Mouse (Mus musculus) R1 (cell line): Measurements from ENCODE around the gene Ppp1r9a.

Source experiments
- DNase-seq: peaks from one replicate; pipeline ENCODE4 v3.0.0-alpha.2; 2018; ENCODE audit warnings: low read depth, low spot score

Ppp1r9a gene

DNA sequence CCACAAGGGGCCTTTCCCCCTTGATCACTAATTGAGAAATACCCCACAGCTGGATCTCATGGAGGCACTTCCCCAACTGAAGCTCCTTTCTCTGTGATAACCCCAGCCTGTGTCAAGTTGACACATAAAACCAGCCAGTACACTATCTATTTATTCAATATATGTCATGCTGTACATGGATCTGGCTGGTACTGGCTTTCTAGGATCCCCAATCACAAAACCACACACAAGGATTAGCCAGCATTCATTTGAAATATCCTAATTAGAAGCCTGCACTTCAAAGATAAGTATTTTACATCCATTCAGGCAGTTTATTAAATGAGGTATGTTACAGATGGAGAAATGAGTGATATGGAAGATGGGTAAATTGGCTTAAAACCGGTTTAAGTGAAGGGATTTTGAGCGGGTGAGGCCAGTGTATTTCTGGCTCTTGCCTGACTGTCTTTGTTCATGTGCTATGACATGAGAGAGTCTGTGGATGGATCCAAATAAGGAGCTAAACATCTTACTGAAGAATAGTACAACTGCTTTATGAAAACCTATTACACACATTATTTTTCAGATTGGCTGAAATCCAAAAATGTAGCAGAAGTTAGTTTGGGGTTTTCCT is 135.5 kb downstream of the Ppp1r9a start:
- no peak for DNase-seq

DNA sequence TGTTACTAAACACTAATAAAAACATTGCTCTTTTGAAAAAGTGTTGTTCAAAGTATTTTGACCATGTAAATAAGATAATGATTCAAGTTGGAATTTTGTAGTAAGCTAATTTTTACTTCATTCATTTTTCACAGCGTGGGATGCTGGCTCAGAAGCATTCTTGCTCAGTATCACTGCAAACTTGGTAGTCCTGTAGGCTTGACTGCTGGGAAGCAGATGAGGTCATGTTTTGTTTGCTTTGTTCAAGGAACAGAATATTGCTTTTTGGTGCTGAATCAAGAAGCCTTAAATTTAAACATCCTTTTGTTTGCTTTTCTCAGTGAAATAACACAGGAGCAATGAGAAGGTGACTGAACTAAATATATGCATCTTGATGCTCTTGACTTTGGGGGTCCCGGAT is 136.6 kb downstream of the Ppp1r9a start:
- DNase-seq = no peak

DNA sequence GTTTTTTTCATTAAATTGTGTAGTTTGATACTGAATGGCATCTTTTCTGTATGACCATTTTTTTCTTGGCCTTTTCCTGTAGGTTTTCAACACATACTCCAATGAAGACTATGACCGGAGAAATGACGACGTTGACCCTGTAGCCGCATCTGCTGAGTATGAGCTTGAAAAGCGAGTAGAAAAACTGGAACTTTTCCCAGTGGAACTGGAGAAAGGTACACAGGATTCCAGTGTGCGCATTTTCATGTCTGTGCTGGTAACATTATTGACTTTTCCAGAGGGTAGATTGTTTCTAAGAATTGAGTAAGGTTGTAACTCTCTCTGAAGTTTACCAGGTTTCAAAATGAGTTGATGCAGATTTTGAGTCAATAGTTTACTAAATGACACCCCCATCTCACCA is 143.1 kb downstream of the Ppp1r9a start:
- DNase-seq = no peak

DNA sequence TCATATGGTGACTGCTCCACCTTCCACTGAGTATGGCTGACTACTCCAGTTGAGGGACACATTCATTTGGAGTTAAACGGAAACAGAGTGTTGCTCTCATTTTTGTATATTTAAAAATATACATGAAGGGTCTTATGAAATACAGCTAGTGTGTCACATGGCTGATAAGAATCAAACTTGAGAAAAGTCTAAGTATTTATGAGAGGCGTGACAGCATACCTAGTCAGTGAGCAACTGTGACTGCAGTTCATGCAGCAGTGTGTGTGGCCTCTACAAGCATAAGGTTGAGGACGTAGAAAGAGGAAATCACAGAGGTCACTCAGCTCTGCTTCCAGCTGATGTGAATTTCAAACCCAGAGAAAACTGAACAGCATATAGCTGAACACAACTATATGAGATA is 145.3 kb downstream of the Ppp1r9a start:
- no peak for DNase-seq

DNA sequence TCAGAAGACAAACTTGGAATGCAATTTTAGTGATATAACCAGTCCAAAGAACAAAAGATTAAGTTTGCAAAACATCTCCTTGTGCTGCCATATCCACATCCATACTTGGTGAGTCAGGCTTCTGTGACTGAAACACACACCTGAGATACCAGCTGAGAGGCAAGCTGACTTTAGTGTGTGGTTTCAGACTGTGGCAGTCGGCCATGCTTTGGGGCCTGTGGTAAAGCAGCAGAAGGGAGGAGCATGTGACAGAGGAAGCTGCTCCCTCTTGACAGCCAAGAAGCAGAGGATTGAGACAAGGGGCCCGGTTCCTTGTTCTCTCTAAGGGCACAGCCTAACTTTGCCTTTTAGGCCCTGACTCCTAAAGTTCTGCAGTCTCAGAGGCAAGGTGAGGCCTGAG is 149.6 kb downstream of the Ppp1r9a start:
- peak; percentile 67 for DNase-seq

DNA sequence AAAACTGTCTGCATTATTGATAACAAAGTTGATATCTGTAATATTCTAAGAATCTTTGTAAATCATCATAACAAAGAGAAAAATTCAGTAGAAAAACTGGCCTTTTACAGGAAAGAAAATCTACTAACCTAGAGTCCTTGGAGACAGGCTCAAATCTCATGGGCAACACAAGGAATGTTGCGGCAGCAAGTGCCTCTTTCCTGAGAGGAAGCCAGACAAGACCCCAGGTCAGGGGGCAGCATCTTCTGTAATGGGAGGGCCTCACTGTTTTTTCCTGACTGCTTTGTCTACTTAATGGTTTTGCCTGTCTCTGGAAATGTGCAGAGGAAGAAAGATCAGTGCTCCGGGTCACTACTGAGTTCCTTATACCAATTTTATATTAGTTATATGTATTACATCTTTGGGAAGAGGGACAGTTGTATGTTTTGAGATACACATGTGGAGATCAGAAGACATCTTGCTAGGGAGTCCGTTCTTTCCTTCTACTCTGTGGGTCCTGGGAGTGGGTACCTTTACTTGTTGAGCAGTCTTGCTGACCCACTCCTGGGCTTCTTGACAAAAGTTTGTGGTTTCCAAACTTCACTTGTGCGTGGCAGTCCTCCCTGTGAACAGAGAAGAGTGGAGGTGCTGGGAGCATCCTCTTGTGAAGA is 151.9 kb downstream of the Ppp1r9a start:
- DNase-seq = no peak

DNA sequence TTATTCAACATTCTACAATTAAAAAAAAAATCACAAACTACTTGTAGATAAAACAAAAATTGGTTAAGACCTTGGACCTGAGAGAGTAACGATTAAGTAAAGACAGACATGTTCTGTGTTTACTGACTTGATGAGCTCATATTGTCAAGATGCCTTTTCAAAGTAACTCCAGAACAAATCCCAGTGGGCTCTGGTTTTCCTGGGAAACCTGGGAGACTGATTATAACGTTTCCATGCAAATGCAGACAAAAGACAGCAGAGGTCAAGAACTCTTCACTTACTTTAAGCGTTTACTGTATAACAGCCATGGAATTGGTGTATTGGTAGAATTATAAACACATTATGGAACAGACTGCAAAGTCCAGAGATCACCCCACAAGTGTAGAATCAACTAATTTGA is 172.0 kb downstream of the Ppp1r9a start:
- DNase-seq = no peak

DNA sequence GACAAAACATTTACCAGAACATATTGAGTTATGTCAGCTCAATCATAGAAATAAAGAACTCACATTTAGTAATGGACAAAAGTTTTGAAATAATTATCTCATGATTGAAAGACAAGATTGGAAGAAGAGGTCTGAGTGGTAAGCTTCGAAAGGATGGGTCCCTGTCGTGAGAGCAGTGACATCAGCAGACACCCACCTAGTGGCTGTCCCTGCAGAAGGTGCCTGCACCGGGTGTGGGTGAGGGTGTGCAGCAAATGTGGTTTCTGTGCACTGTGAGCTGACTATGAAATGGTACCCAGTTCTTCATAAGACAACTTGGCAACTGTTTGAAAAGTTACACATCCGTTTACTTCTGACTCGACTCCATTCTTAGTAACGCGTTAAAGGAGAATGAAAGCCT is 173.0 kb downstream of the Ppp1r9a start:
- DNase-seq = no peak

DNA sequence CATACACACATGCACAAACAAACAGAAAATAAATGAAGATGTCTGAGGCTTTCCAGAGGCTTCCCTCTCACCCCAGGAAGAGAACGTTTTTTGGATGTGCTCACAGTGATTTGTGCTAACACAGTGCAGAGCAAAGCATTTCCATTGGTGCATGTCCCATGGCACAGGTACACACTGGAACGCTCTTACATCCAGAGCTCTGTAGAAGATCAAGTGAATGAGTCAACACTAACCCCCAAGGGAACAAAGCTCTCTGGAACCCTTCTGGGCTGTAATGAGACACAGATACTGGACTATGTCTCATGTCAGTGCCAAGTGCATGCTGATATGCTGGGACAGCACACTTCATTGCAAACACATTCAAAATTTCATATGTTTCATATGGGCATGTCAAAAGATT is 175.3 kb downstream of the Ppp1r9a start:
- DNase-seq = no peak

DNA sequence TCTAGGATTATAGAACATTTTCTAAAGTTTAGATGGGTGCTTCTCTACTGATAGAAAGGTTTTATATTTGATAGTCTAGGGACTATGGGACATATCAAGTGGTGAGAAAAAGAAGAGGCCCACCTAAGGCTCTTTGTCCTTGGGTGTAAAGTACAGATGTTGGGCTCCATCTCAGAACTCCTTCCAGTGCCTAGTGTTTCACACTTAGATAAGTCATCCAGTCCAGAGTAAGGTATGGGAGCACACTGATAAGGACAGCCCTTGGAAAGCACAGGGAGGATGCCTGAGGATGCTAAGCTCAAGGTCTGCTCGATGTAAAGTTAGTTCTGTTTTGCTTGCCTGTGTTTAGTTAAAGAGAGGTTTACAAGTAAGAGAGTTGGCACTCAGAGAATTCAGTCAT is 176.4 kb downstream of the Ppp1r9a start:
- no peak for DNase-seq

DNA sequence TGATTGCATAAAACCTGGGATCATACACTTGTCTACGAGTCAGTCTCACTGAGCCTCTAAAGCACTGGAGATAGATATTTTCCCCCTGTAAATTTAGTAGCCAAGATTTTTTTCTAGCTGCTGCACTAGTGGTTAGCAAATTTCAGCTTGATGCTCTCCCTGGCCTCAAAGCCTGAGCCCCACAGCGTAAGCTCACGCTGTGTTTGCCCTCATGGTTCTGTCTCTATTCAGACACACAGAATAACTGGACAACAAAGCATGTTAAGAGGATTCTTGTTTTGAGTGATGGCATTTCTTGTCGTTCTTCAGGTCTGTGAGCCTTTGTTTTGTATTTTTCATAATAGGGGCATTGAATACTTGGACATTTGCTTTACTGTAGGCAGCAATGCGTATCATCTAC is 177.4 kb downstream of the Ppp1r9a start:
- no peak for DNase-seq

DNA sequence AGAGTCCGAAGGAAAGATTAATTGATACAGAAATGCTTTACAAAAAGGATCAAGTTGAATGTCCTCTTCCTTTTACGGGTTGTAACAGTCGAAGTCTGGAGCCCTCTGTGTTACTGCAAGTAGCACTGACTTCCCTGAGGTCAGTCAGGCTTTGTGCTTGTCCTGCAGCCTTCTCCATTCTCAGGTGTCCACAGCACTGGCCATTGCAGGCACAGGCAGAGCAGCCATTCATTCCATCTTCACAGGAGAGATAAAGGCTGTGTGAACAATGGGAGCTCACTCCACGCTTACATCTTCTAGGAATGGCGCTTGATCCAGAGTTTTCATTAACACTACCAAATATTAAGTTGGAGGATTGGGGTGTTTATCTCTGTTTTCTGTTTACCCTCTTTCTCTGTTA is 177.8 kb downstream of the Ppp1r9a start:
- DNase-seq = no peak

DNA sequence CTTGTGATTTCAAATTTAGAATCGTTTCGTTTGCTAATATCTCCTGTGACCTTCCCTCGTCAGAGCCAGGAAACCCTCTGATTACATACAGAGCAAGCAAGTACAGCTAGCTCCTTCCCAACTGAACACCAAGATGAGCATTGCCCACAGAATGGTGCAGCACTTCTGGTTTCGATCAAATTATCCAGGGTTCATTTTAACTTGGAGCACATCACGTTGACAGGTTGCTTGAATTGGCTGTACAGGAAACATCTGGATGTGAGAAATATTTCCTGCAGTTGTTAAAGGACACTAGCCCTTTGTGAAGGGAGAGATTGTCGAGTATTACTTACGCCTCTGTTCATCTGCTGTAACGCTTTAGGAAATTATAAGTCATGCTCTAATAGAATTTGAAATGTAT is 178.4 kb downstream of the Ppp1r9a start:
- DNase-seq = no peak

DNA sequence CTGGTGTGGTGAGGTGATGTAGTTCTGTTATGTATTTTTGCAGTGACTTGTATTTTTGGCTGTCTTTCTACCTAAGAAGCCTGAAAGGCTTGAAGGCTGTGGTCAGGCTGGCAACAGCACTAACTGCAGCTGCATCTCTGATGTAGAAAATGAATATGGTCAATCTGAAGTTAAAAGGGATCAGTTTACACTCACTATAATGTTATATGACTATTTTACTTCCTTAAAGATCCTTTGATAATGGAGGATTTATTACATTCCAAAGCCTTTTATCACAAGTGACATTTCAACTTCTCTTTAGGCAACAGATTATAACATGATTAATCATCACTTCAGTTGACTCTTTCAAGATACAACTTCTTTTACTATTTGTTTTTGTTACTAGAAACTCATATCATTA is 179.4 kb downstream of the Ppp1r9a start:
- DNase-seq = no peak

DNA sequence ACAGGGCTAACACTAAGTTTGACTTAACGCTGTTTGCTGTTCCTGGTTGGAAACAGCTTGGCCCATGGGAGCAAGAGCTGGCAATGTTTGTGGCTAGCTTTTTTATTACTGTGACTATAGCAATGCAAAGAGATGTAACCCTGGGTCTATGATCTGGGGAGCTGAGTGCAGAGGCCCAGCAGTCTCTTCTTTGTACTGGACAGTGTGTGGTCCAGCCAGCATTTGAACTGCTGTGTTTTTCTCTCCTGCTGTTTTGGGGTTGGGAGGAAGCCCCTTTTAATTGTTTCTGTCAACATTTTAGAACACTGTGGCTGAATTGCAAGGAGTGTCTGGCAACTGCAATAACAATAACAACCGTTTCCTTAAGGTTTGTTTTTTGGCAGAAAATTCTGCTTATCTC is 180.0 kb downstream of the Ppp1r9a start:
- no peak for DNase-seq

DNA sequence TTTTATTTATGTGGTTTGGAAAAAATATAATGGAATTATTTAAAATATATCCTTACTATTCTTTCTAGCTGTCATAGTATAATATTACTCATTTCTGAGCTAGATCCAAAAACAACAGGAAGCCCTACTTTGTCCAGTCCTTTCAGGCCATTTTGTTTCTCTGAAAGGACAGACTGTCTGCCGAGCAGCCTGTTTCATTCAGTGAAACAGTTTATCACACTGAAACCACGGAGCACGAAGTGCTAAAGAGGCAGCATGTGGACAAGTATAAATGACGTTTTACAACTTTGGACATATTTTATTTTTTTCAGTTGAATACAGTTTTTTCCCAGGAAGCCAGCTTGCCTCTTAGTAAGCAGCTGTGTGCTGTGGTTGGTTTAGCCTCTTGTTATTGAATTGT is 181.2 kb downstream of the Ppp1r9a start:
- no peak for DNase-seq

DNA sequence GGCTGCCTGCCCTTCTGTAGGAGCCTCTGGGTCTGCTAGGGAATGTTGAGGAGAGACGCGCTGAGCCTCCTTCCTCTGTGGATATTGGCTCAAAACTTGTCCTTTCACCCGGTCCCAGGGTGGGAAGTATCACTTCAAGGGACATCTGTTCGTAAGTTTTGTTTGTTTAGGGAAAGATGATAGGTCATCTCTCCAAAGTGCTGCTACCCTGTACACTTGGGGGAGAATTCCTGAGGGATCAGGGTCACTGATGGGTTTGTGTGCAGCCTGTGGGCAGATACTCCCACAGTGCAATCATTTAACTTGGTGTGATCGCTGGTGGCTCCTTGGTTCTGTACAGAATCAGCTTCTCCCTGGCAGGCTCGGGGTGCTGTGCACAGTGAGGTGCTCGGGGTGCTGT is 189.2 kb downstream of the Ppp1r9a start:
- no peak for DNase-seq

DNA sequence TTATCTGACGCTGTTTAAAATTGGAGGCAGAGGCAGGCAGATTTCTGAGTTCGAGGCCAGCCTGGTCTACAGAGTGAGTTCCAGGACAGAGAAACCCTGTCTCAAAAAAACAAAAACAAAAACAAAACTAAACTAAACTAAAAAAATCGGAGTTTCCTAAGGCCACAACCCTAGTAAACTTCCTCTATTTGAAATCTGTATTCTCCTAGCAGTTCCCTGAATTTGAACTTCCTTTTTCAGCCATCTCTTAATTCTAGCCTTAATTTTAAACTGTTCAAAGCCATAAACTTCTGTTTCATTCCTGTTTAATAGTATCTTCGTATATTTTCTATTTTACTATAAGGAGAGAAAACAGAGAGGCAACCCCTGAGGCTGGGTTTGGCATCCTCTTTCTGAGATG is 190.1 kb downstream of the Ppp1r9a start:
- DNase-seq = no peak

DNA sequence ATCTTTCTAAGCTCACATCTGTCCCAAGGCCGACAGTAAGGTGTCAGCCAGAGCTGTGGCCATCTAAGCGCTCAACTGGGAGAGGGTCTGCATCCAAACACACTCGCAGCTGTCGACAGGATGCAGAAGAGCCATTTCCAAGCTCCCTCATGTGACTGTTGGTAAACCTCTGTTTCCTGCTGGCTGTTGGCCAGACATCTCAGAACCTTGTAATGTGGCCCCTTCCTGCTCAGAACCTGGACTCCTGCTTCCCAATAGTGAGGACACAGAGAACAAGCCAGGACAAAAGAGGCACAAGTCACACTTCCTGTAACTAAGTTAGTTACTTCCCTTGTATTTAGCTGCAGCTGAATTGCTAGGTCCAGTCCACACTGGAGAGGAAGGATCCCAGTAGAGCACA is 190.8 kb downstream of the Ppp1r9a start:
- no peak for DNase-seq

DNA sequence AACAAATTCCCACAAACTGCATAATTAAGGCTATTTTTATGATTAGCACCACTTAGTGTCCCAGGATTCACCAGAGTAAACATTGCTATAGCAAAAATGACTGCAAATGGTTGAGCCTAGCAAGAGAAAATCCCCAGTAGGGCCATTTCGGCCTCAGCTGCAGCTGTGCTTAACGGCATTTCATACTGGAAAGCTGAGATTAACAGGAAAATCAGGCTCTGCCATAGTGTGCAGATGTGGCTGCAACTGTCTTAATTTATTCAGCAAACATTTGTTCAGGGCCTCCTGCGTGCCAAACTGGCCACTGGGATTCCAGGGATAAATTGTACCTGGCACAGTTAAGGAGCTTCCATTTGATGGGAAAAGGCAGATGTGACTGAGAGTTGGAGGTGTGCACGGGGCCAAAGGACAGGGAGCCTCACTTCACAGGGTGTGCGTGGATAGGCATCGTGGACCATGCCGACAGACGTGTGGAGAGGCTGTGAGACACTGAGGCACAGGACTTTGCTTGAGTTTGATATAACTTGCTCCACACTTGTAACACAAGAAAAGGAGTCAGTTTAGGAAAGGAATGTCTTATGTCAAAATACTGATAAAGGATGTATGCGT is 192.8 kb downstream of the Ppp1r9a start:
- DNase-seq = no peak

DNA sequence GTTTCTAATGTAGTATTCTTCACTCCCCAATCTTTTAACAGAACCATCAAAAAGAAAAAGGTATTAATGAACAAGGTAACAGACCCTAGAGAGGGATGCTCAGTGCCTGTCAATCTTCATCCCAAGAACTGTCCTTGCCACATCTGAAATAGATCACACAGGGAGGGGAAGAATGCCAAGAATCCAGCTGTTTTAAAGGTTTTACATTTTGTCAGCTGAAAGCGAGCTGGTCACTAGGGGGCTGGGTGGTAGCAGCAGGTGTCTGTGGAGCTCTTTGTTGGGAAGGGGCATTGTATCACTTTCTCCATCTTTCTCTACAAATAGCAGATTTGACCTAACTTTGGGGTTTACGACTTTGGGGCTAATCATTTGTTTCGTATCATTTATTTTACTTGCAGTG is 194.6 kb downstream of the Ppp1r9a start:
- DNase-seq = peak; percentile 77

DNA sequence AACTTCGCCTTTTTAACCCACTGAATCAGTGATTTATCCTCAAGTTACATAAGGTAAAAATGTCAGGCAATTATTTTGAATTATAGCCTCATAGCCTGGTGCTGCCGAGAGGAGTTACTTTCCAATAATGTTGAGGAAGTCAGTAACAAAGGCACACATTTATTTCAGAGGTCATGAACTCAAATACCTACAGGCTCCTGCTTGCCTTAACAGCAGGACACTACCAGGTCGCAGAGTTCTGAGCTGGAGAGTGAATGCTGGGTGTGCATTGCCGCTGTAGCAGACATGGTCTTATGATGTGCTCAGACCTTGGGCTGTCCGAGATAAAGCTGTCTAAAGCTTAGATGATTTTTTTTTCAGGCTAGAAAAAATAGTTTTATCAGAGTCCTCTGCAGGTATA is 196.6 kb downstream of the Ppp1r9a start:
- peak; percentile 89 for DNase-seq

DNA sequence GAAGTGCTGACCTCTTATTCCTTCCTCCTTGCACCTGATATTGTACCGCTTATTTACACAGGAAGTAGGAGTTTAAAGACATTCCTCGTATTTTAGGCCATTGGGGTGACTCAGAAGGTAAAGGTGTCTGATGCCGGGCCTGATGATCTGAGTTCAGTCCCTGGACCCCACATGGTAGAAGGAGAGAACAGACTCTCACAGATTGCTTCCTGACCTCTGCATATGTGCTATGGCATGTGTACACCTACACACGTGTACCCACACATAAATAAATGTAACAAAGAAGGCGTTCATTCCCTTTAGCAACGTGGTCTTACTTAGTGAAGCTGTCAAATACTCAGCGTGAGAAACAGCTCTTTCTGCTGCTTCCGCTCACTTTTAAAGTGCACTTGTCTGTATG is 197.1 kb downstream of the Ppp1r9a start:
- no peak for DNase-seq

DNA sequence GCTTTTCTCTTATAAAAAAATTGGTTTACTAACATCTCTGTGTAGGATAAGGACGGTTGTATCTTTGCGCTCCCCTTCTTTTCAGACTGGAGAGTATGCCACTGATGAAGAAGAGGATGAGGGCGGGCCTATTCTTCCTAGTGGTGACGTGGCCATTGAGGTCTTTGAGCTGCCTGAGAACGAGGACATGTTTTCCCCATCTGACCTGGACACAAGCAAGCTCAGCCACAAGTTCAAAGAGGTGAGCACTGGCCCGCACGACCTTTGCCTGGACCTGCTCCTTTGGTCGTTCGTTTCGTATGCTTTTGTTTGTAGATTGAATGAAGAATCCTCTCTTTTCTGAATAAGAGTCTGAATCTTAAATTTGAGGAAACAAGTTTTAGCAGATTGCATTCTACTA is 197.6 kb downstream of the Ppp1r9a start:
- no peak for DNase-seq
